Mouse (Mus musculus) hindbrain, embryonic 13.5 days (tissue): Measurements from ENCODE around the gene Ccdc175. TPM values are rescaled to one million over a fixed set of nuclear protein-coding genes. Genes with fewer than 3 reads are reported as not detected.

Experiments
- ATAC-seq: fragments of 200-750 bp; cut with Nextera tagmentation; 2 replicates; pipeline ENCODE4 v1.8.0; 2017; ENCODE audit warnings: moderate TSS enrichment; ENCODE audit not compliant: low FRiP score
- H3K27ac ChIP-seq: fragments of 300-500 bp; sonication (generic); 2 replicates; pipeline ENCODE4 v1.5.1; 2015; ENCODE audit warnings: inconsistent platforms, mild to moderate bottlenecking, moderate library complexity
- H3K27me3 ChIP-seq: fragments of 300-500 bp; sonication (generic); 2 replicates; pipeline ENCODE4 v1.6.1; 2015; ENCODE audit warnings: mild to moderate bottlenecking, inconsistent platforms
- H3K36me3 ChIP-seq: fragments of 300-500 bp; sonication (generic); 2 replicates; pipeline ENCODE4 v1.6.1; 2015; ENCODE audit warnings: mild to moderate bottlenecking, inconsistent platforms
- H3K4me1 ChIP-seq: fragments of 300-500 bp; sonication (generic); replicated peaks from 2 replicates; pipeline ENCODE4 v1.6.1; 2015; ENCODE audit warnings: inconsistent platforms
- H3K4me2 ChIP-seq: fragments of 300-500 bp; sonication (generic); 2 replicates; pipeline ENCODE4 v1.6.1; 2015; ENCODE audit warnings: inconsistent platforms, mild to moderate bottlenecking, moderate library complexity
- H3K4me3 ChIP-seq: fragments of 300-500 bp; sonication (generic); 2 replicates; pipeline ENCODE4 v1.5.1; 2015; ENCODE audit warnings: mild to moderate bottlenecking, inconsistent platforms
- H3K9ac ChIP-seq: fragments of 300-500 bp; sonication (generic); 2 replicates; pipeline ENCODE4 v1.6.1; 2015; ENCODE audit warnings: mild to moderate bottlenecking, inconsistent platforms
- H3K9me3 ChIP-seq: fragments of 300-500 bp; sonication (generic); 2 replicates; pipeline ENCODE4 v1.6.1; 2016; ENCODE audit warnings: inconsistent platforms
- WGBS: fragments of 180-500 bp; shearing (Covaris S2); methylation state at CpG from one replicate; pipeline ENCODE4 v1.1.7; 2015; 5-methylcytosine and 5-hydroxymethylcytosine counted together
- polyA plus RNA-seq: library from polyadenylated mRNA; unstranded; fragments of >200 nt; fragmentation: Nextera tagmentation; extraction: Ambion mirVana; gene quantifications from 2 replicates; pipeline ENCODE4 v1.2.1, GENCODE M21; 2015

Ccdc175 gene
- polyA plus RNA-seq, 1 experiment from 2014 or later: not detected

DNA sequence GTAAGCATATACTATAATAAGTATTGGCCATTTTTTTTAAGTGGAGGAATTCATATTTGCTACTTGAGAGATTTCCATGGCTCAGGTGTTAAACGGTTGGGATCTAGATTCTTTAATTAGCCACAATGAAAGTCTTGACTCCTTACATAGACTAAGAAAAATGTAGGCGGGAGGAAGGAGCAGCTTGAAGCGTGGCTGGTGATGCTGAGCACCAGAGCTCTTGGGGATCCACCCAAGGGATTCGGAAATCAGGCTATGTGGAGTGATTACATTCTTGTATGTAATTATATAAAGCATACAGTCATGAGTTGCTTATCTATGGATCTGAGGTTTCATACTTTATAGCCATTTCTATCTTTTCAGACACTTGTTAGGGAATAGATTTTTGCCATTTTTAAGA, 5.3 kb downstream of the Ccdc175 start:
- Histone ChIP-seq H3K9ac (no peak overlapping the region), H3K27me3 (no peaks in the 10 kb centered on the region), H3K4me1 (no peaks in the 10 kb centered on the region), H3K4me3 (no peak overlapping the region), H3K36me3 (no peaks in the 10 kb centered on the region), H3K27ac (no peak overlapping the region), H3K9me3 (no peaks in the 10 kb centered on the region), H3K4me2 (no peak overlapping the region)
- 89% methylated on average over 4 of the region's 4 CpGs for WGBS
- ATAC-seq: no peak

DNA sequence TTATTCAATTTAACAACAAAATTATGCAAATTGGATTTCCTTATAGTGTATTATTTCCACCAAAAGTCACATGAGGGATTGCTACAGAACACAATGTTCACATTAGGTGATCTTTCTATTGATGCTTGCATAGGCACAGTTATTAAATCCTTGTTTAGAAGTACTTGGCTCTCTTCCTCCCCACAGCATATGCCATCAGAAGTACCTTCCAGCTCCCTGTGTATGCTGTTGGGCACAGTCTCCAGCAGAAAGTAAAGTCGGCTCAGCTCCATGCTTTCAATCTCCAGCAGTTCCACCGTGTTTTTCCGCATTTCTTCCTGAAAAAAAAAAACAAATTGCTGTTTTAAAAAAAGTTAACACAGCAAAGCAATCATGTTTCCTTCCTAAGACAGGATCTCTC, 6.5 kb downstream of the Ccdc175 start:
- Histone ChIP-seq H3K9ac (no peak overlapping the region), H3K4me1 (no peaks in the 10 kb centered on the region), H3K4me2 (no peak overlapping the region), H3K27me3 (no peaks in the 10 kb centered on the region), H3K9me3 (no peaks in the 10 kb centered on the region), H3K4me3 (no peak overlapping the region), H3K27ac (no peak overlapping the region), H3K36me3 (no peaks in the 10 kb centered on the region)
- no peak for ATAC-seq
- WGBS: 92% methylated on average over 3 of the region's 3 CpGs

DNA sequence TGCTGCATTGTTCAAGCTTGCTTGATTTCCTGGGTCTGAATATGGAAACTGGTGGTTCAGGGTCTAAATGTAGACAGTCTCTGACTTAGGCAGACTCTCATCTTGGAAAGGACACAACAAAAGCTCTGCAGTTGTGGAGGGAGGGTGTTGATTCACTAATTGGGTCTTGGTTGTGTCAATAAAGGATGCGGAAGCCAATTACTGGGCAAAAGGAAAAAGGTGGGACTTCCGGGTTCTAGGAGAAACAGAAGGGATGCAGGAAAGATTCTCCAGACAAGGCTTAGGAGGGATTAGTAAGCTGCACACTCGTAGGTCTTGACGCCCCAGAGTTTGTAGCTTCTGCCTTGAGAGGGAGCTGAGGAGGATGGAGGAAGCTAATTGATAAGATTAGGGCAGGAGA, 26.4 kb downstream of the Ccdc175 start:
- H3K9ac ChIP-seq: no peak overlapping the region
- WGBS: 86% methylated on average over 4 of the region's 4 CpGs

GRCm38 (mm10) chr12:72150786-72151185, 34.0 kb downstream of the Ccdc175 start:
- H3K27me3 ChIP-seq: no peaks in the 10 kb centered on the region
- no peak for ATAC-seq
- no peak overlapping the region for H3K9ac ChIP-seq
- 28% methylated on average over 4 of the region's 4 CpGs for WGBS
- no peaks in the 10 kb centered on the region; the same call in 1 of the 2 replicates for H3K4me1 ChIP-seq
- H3K36me3 ChIP-seq: no peaks in the 10 kb centered on the region
- H3K9me3 ChIP-seq: no peaks in the 10 kb centered on the region
- no peak overlapping the region for H3K4me2 ChIP-seq
- no peak overlapping the region for H3K27ac ChIP-seq
- H3K4me3 ChIP-seq: no peak overlapping the region

More for the DNA sequence above, 26.4 kb downstream of the Ccdc175 start:
- H3K4me1 ChIP-seq: no peaks in the 10 kb centered on the region
- H3K27ac ChIP-seq: no peak overlapping the region
- no peaks in the 10 kb centered on the region for H3K27me3 ChIP-seq
- no peak overlapping the region for H3K4me3 ChIP-seq
- no peak for ATAC-seq
- no peaks in the 10 kb centered on the region for H3K36me3 ChIP-seq
- H3K4me2 ChIP-seq: no peak overlapping the region
- no peaks in the 10 kb centered on the region for H3K9me3 ChIP-seq

DNA sequence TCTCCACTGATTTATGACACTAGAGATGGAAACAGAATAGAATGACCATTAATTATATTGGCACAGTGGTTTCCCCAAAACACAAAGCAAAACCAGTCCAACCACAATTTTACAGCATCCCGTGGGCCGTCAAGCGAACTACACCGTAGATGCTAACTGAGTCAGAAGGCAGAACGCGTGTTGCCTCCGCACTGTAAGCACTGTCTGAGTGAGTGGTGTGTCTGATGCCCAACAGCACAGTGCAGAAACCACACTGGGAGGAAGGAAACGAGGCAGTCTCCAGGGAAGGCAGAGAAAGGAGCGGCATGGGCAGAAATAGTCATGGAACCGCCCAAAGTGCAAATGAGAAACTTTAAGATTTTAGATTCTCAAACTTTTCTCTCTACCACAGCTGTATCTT, 55.6 kb downstream of the Ccdc175 start:
- H3K27ac ChIP-seq: no peak overlapping the region

DNA sequence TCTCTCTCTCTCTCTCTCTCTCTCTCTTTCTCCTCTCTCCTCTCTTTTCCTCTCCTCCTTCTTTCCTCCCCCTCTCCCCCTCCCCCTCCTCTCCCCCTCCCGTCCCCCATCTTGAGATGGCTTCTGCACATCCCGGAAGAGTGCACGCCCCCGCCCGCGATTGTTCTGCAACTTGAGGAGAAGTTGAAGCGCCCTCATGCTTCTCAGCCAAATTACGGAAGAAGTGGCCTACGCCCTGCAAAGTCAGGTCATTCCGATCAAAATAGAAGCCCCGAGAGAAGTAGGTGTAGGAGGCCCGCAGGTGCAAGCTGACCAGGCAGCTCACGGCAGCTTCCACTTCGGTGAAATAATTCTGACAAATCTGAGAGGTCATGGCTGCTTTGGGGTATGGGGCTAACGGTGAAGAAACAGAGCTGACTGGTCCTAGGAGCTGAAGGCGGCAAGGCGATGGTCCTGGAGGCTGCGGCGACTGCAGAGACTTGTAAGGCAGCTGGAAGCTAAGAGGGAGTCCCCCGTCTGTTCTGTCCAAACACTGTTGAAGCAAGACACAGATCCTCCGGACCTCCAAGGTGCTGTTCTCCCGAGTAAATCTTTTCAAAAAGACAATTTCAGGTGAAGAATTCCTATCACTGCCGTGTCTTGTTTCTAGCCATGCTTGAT, 69.0 kb downstream of the Ccdc175 start:
- no peak for ATAC-seq
- H3K27ac ChIP-seq: no peak overlapping the region
- H3K36me3 ChIP-seq: no peaks in the 10 kb centered on the region
- H3K4me2 ChIP-seq: no peak overlapping the region
- 83% methylated on average over 21 of the region's 23 CpGs for WGBS
- H3K9me3 ChIP-seq: no peaks in the 10 kb centered on the region
- no peaks in the 10 kb centered on the region for H3K4me1 ChIP-seq
- H3K27me3 ChIP-seq: no peaks in the 10 kb centered on the region
- H3K4me3 ChIP-seq: no peak overlapping the region
- H3K9ac ChIP-seq: no peak overlapping the region

More for the DNA sequence above, 55.6 kb downstream of the Ccdc175 start:
- Histone ChIP-seq H3K27me3 (no peaks in the 10 kb centered on the region), H3K4me1 (no peaks in the 10 kb centered on the region), H3K4me3 (no peak overlapping the region), H3K9ac (no peak overlapping the region), H3K36me3 (no peaks in the 10 kb centered on the region), H3K4me2 (no peak overlapping the region), H3K9me3 (no peaks in the 10 kb centered on the region)
- ATAC-seq: no peak
- WGBS: 92% methylated on average over 10 of the region's 10 CpGs

- Histone ChIP-seq H3K4me3 (no peak overlapping the region), H3K9me3 (no peaks in the 10 kb centered on the region)
- 87% methylated on average over 6 of the region's 6 CpGs for WGBS
These were observed 69.7 kb downstream of the Ccdc175 start for GRCm38 (mm10) chr12:72115126-72115525.

GRCm38 (mm10) chr12:72104525-72105281, 80.1 kb downstream of the Ccdc175 start:
- 27% methylated on average over 14 of the region's 14 CpGs for WGBS
- Histone ChIP-seq H3K9ac (no peak overlapping the region), H3K4me2 (no peak overlapping the region), H3K9me3 (no peaks in the 10 kb centered on the region), H3K27me3 (no peaks in the 10 kb centered on the region), H3K4me3 (no peak overlapping the region), H3K36me3 (peaks cover 16% of the 10 kb centered on the region), H3K27ac (no peak overlapping the region), H3K4me1 (peaks cover 3% of the 10 kb centered on the region; the same call in 1 of the 2 replicates)
- ATAC-seq: peak; percentile 52; the same call in 1 of the 2 replicates

More at GRCm38 (mm10) chr12:72115126-72115525, 69.7 kb downstream of the Ccdc175 start:
- Histone ChIP-seq H3K36me3 (no peaks in the 10 kb centered on the region), H3K27me3 (no peaks in the 10 kb centered on the region), H3K4me2 (no peak overlapping the region), H3K9ac (no peak overlapping the region), H3K4me1 (no peaks in the 10 kb centered on the region), H3K27ac (no peak overlapping the region)
- ATAC-seq: no peak

- no peaks in the 10 kb centered on the region for H3K9me3 ChIP-seq
- peaks cover 21% of the 10 kb centered on the region for H3K36me3 ChIP-seq
- WGBS: 87% methylated on average over 5 of the region's 5 CpGs
- no peak for ATAC-seq
- H3K27ac ChIP-seq: no peak overlapping the region
- H3K4me1 ChIP-seq: peaks cover 3% of the 10 kb centered on the region; the same call in 1 of the 2 replicates
- no peak overlapping the region for H3K9ac ChIP-seq
- no peaks in the 10 kb centered on the region for H3K27me3 ChIP-seq
- no peak overlapping the region for H3K4me3 ChIP-seq
- no peak overlapping the region for H3K4me2 ChIP-seq
These were observed 80.8 kb downstream of the Ccdc175 start for GRCm38 (mm10) chr12:72104027-72104426.

DNA sequence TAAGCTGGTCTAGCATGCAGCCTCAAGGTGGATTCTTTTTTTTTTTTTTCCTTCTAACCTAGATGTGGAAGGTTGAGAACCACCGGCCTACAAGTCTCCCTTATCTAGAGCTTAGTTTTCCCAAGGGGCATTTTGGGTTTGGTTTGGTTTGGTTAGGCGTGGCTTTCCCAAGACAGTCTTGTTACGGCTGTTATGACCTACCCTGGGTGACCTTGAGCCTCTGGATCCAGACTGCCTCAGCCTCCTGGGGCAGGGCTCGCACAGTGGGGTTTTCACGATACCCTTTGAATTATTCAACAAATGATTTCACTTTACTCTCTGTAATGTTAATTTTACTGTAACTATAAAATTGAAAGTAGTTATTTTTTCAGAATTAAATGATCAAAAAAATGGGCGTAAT, 82.1 kb downstream of the Ccdc175 start:
- no peak for ATAC-seq
- Histone ChIP-seq H3K4me2 (no peak overlapping the region), H3K36me3 (peaks cover 29% of the 10 kb centered on the region), H3K9ac (no peak overlapping the region), H3K4me3 (no peak overlapping the region), H3K27me3 (no peaks in the 10 kb centered on the region), H3K4me1 (peaks cover 7% of the 10 kb centered on the region; the same call in 1 of the 2 replicates), H3K9me3 (no peaks in the 10 kb centered on the region), H3K27ac (no peak overlapping the region)
- 83% methylated on average over 6 of the region's 6 CpGs for WGBS

DNA sequence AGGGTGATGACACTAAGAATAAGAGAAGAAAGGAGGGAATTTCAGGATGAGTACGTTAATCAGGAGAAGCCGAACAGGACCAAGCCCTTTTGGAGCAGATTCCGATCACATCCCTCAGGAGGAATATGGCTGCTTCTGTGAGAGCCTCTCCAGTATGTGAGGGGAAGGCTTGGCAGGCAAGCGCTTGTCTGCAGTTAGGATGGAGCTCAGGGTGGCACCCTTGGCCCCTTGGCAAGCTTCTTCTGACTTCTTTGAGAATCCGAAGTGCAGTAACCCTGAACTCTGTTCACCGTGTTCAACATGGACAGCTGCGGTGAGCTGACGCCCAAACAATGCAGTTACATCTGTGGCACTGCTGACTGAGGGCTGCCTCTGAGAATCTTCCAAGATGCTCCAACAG, 87.9 kb downstream of the Ccdc175 start:
- H3K9me3 ChIP-seq: no peaks in the 10 kb centered on the region
- 0 out of 2 replicates have a peak, but pooled peaks cover 8% of the 10 kb centered on the region for H3K4me1 ChIP-seq
- H3K9ac ChIP-seq: no peak overlapping the region
- WGBS: 96% methylated on average over 8 of the region's 8 CpGs
- peaks cover 82% of the 10 kb centered on the region for H3K36me3 ChIP-seq
- H3K4me2 ChIP-seq: no peak overlapping the region
- H3K4me3 ChIP-seq: no peak overlapping the region
- no peak for ATAC-seq
- no peaks in the 10 kb centered on the region for H3K27me3 ChIP-seq
- no peak overlapping the region for H3K27ac ChIP-seq

DNA sequence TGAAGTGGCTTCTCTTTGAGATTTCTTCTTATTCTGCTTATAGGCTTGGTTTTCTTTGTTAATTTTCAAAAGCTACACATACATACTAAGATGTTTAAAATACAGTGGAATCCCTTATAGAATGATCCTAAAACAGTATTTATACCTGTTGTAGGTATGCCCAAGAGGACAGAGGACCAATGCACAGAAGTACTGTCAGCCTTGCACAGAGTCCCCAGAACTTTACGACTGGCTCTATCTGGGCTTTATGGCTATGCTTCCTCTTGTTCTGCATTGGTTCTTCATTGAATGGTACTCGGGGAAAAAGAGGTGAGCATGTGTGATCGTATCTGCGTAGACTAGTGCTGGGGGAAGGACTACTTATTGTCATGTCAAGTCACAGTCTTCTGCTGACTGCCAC, 95.0 kb downstream of the Ccdc175 start:
- WGBS: 93% methylated on average over 4 of the region's 4 CpGs
- H3K27ac ChIP-seq: no peak overlapping the region
- H3K36me3 ChIP-seq: peaks cover 45% of the 10 kb centered on the region
- no peaks in the 10 kb centered on the region for H3K27me3 ChIP-seq
- no peaks in the 10 kb centered on the region for H3K9me3 ChIP-seq
- no peak overlapping the region for H3K4me2 ChIP-seq
- H3K4me1 ChIP-seq: peaks cover 36% of the 10 kb centered on the region
- no peak overlapping the region for H3K9ac ChIP-seq
- no peak for ATAC-seq
- H3K4me3 ChIP-seq: no peak overlapping the region
